Mouse (Mus musculus): ENCODE measurements around the gene Gsta1. TPM values are rescaled to one million over a fixed set of nuclear protein-coding genes. Genes with fewer than 3 reads are reported as not detected.

Gene Gsta1
- total and polyA plus RNA-seq, 3 experiments = not detected

DNA sequence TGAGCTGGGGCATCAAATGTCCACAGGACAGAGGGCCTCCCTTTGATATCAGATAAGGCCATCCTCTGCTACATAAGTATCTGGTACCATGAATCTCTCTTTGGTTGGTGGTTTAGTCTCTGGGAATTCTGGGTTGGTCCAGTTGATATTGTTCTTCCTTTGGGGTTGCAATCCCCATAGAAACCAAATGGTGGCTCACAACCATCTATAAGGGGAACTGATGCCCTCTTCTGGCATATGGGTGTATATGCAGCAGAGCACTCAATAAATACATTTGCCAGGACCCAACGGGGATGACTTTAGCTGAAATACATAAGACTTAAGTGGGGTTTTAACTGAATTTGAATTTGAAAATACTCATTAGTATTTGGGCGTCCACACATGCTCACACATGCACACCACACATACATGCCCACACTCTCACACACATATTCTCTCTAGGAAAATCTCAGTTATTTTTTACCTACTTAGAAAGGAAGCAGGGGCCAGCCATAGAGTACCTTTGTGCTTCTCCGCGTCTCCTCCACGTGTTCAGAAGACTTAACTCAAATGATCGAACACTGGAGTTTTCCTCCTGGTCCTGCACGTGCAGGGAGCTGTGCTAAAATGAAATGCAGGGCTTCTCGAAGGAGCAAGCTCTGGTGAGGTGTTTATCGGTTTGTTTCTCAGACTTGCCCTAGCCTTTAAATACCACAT, 36.4 kb upstream of the Gsta1 start:
- no peaks in the 10 kb centered on the region for H3K9me3 ChIP-seq (replicated peaks; ENCODE audit: insufficient read depth, low read length)
- peak overlapping the region; percentile 25 for H3K9ac ChIP-seq (ENCODE audit: control insufficient read depth, low read depth, low read length, poor library complexity, severe bottlenecking)
- TF ChIP-seq POLR2A (IDR thresholded peaks at IDR 0.05; ENCODE audit: control insufficient read depth in 1 of 2, insufficient read depth in 1 of 2, low read depth in 1 of 2, low read length in 2 of 2, poor library complexity in 1 of 2) = no peak
- TF ChIP-seq ZMIZ1 (IDR thresholded peaks at IDR 0.05; ENCODE audit: low read depth, low read length) = no peak
- no peak for TF ChIP-seq RCOR1 (IDR thresholded peaks at IDR 0.05; ENCODE audit: low read depth, low read length)
- peak; percentile 78 for TF ChIP-seq SMC3 (IDR thresholded peaks at IDR 0.05; ENCODE audit: low read depth, low read length)
- TF ChIP-seq MEF2A (IDR thresholded peaks at IDR 0.05; ENCODE audit: extremely low read depth, insufficient replicate concordance, low read depth, low read length, poor library complexity, severe bottlenecking) = no peak
- no peak for TF ChIP-seq ZNF384 (IDR thresholded peaks at IDR 0.05; ENCODE audit: low read depth, low read length)
- TF ChIP-seq CTCF (IDR thresholded peaks at IDR 0.05 in 2 of 3, conservative IDR thresholded peaks at IDR 0.05 in 1 of 3; ENCODE audit: control insufficient read depth in 1 of 3, insufficient read depth in 1 of 3, low read depth in 2 of 3, low read length in 3 of 3, poor library complexity in 1 of 3, severe bottlenecking in 1 of 3) = peak; percentile 42 to 88 (median 69)
- TF ChIP-seq ZC3H11A (IDR thresholded peaks at IDR 0.05; ENCODE audit: low read depth, low read length) = peak; percentile 22; the same call in 1 of the 2 replicates
- TF ChIP-seq SIN3A (IDR thresholded peaks at IDR 0.05; ENCODE audit: low read length) = peak; percentile 35; the same call in 1 of the 2 replicates
- TF ChIP-seq ETS1 (IDR thresholded peaks at IDR 0.05; ENCODE audit: low read depth, low read length) = no peak
- no peak for TF ChIP-seq MXI1 (IDR thresholded peaks at IDR 0.05; ENCODE audit: low read depth, low read length)
- TF ChIP-seq GATA1 (IDR thresholded peaks at IDR 0.05; ENCODE audit: low read depth, low read length) = no peak
- no peak for TF ChIP-seq USF1 (IDR thresholded peaks at IDR 0.05; ENCODE audit: low read depth, low read length)
- TF ChIP-seq MAX (IDR thresholded peaks at IDR 0.05; ENCODE audit: low read length) = peak; percentile 32; the same call in 1 of the 2 replicates
- TF ChIP-seq MYC (IDR thresholded peaks at IDR 0.05; ENCODE audit: low read depth, low read length) = no peak
- TF ChIP-seq BHLHE40 (IDR thresholded peaks at IDR 0.05; ENCODE audit: borderline replicate concordance, low read depth, low read length) = no peak
- TF ChIP-seq CHD1 (IDR thresholded peaks at IDR 0.05; ENCODE audit: low read depth, low read length) = no peak
- no peak for TF ChIP-seq NRF1 (IDR thresholded peaks at IDR 0.05; ENCODE audit: insufficient read depth, low read depth, low read length, poor library complexity, severe bottlenecking)
- no peak for TF ChIP-seq GABPA (IDR thresholded peaks at IDR 0.05; ENCODE audit: low read depth, low read length)
- TF ChIP-seq RAD21 (IDR thresholded peaks at IDR 0.05; ENCODE audit: low read depth, low read length) = peak; percentile 47
- TF ChIP-seq TAL1 (IDR thresholded peaks at IDR 0.05; ENCODE audit: low read length) = no peak
- TF ChIP-seq POLR2AphosphoS2 (IDR thresholded peaks at IDR 0.05; ENCODE audit: low read length) = no peak
- H3K36me3 ChIP-seq (ENCODE audit: control insufficient read depth in 1 of 2, insufficient read depth in 2 of 2, low read length in 2 of 2) = peaks cover 0 to 17% of the 10 kb centered on the region in 2 experiments; a peak in 2 of 4 replicates
- no peaks in the 10 kb centered on the region for H3K79me2 ChIP-seq (ENCODE audit: control insufficient read depth, insufficient read depth, low read length, poor library complexity)
- peaks cover 6 to 19% of the 10 kb centered on the region in 2 experiments for H3K4me1 ChIP-seq (ENCODE audit: control insufficient read depth in 1 of 2, insufficient read depth in 2 of 2, low read length in 2 of 2)
- no peaks in the 10 kb centered on the region for H3K27me3 ChIP-seq (ENCODE audit: control insufficient read depth in 1 of 2, insufficient read depth in 2 of 2, low read length in 2 of 2)
- peak; percentile 81 for DNase-seq (ENCODE audit: low read depth, low spot score)
- no peak overlapping the region for H3K4me3 ChIP-seq (ENCODE audit: control insufficient read depth in 1 of 2, insufficient read depth in 1 of 2, low read depth in 2 of 2, low read length in 2 of 2)
- no peak overlapping the region for H3K27ac ChIP-seq (ENCODE audit: control insufficient read depth, low read depth, low read length)

Measured in MEL (cell line).